Comparison of ENCODE assay signal across 10 mouse cellular contexts in the genomic region with DNA sequence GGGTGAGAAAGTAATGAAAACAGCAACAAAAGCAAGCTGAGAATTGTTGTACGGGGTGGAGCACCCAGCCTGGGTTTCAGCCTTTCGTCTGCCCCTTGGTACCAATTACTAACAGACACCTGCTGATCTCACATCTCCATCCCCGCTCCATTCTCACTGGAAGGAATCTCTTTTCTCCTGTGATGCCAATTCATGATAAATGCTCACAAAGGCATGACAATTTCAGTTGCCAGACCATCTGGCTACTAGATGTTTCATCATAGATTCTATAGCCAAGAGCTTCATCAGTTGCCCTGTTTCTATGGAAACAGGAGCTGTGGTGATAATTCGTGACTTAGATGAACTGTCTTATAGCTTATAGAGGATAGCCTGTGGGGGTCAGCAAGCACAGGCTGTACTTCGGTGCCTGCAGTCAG.
DNase-seq lines count a peak whose midpoint lies in the region; ATAC-seq and TF ChIP-seq lines count a peak whose summit lies in the region.
"Had no signal": no experiment of that assay in that cellular context is flagged by ENCODE, and none has a peak within 500 bp of the region (broad histone marks: within the 10 kb centered on the region; RNA-seq: fewer than 3 reads in every experiment).

No protein-coding gene starts in this region.

- peaks cover 2% of the 10 kb centered on the region; the same call in 1 of the 2 replicates for H3K4me1 ChIP-seq in midbrain, embryonic 11.5 days (ENCODE audit: control insufficient read depth, insufficient read depth, low read length)
- H3K4me1 ChIP-seq in midbrain, embryonic 10.5 days: no peaks in the 10 kb centered on the region
- H3K4me1 ChIP-seq in hindbrain, embryonic 12.5 days: peaks cover 3% of the 10 kb centered on the region; the same call in 1 of the 2 replicates
- no peaks in the 10 kb centered on the region for H3K4me1 ChIP-seq in liver, embryonic 12.5 days
- no peaks in the 10 kb centered on the region for H3K4me1 ChIP-seq in lung, postnatal 0 days (ENCODE audit: insufficient read depth, low read depth, low read length)
- H3K4me1 ChIP-seq: limb, embryonic 15.5 days; megakaryocyte, embryonic 14.5 days had no signal

- ATAC-seq in midbrain, embryonic 11.5 days (ENCODE audit: low FRiP score): peak; percentile 48; the same call in 1 of the 2 replicates
- peak; percentile 83 for ATAC-seq in hindbrain, embryonic 12.5 days (ENCODE audit: low FRiP score)
- no peak for ATAC-seq in liver, embryonic 12.5 days
- ATAC-seq in lung, postnatal 0 days: no peak

- TF ChIP-seq CTCF in lung, postnatal 0 days (IDR thresholded peaks at IDR 0.05): no peak

- intact Hi-C loops in left cerebral cortex, postnatal 25 days (cut with DNase I): loop anchor here (5.0 kb wide), 1 partner anchor 75 kb away; no protein-coding TSS in a partner anchor

- H3K27me3 ChIP-seq in midbrain, embryonic 11.5 days (ENCODE audit: control insufficient read depth, insufficient read depth, low read length): no peaks in the 10 kb centered on the region
- no peaks in the 10 kb centered on the region for H3K27me3 ChIP-seq in midbrain, embryonic 10.5 days (ENCODE audit: low read depth, poor library complexity, severe bottlenecking)
- H3K27me3 ChIP-seq in hindbrain, embryonic 12.5 days: no peaks in the 10 kb centered on the region
- H3K27me3 ChIP-seq in liver, embryonic 12.5 days (replicated peaks): no peaks in the 10 kb centered on the region
- no peaks in the 10 kb centered on the region for H3K27me3 ChIP-seq in lung, postnatal 0 days (replicated peaks; ENCODE audit: insufficient read depth, low read length)
- H3K27me3 ChIP-seq: limb, embryonic 15.5 days; megakaryocyte, embryonic 14.5 days had no signal

- H3K36me3 ChIP-seq in midbrain, embryonic 11.5 days (ENCODE audit: control insufficient read depth, insufficient read depth, low read length): no peaks in the 10 kb centered on the region
- H3K36me3 ChIP-seq in midbrain, embryonic 10.5 days: no peaks in the 10 kb centered on the region
- no peaks in the 10 kb centered on the region for H3K36me3 ChIP-seq in hindbrain, embryonic 12.5 days
- no peaks in the 10 kb centered on the region for H3K36me3 ChIP-seq in liver, embryonic 12.5 days
- no peaks in the 10 kb centered on the region for H3K36me3 ChIP-seq in lung, postnatal 0 days (ENCODE audit: insufficient read depth, low read length)
- H3K36me3 ChIP-seq: limb, embryonic 15.5 days had no signal

- H3K4me3 ChIP-seq in midbrain, embryonic 11.5 days (ENCODE audit: low read depth, low read length): no peak overlapping the region
- no peak overlapping the region for H3K4me3 ChIP-seq in midbrain, embryonic 10.5 days
- H3K4me3 ChIP-seq in hindbrain, embryonic 12.5 days: no peak overlapping the region
- H3K4me3 ChIP-seq in liver, embryonic 12.5 days: no peak overlapping the region
- no peak overlapping the region for H3K4me3 ChIP-seq in lung, postnatal 0 days (ENCODE audit: low read depth, low read length)
- H3K4me3 ChIP-seq: limb, embryonic 15.5 days; megakaryocyte, embryonic 14.5 days had no signal

- H3K4me2 ChIP-seq in midbrain, embryonic 11.5 days: no peak overlapping the region
- no peak overlapping the region for H3K4me2 ChIP-seq in hindbrain, embryonic 12.5 days (replicated peaks)
- H3K4me2 ChIP-seq in liver, embryonic 12.5 days: no peak overlapping the region
- H3K4me2 ChIP-seq in lung, postnatal 0 days (replicated peaks; ENCODE audit: low read depth, low read length): no peak overlapping the region
- H3K4me2 ChIP-seq: limb, embryonic 15.5 days had no signal

- 65% methylated on average over 5 of the region's 5 CpGs for WGBS in midbrain, embryonic 11.5 days
- 65% methylated on average over 5 of the region's 5 CpGs for WGBS in midbrain, embryonic 10.5 days
- WGBS in hindbrain, embryonic 12.5 days: 52% methylated on average over 5 of the region's 5 CpGs
- 54% methylated on average over 5 of the region's 5 CpGs for WGBS in liver, embryonic 12.5 days (ENCODE audit: insufficient replicate concordance)
- 65% methylated on average over 5 of the region's 5 CpGs for WGBS in lung, postnatal 0 days

- TF ChIP-seq EP300 in lung, postnatal 0 days (IDR thresholded peaks at IDR 0.05): no peak

- H3K9me3 ChIP-seq in midbrain, embryonic 11.5 days (ENCODE audit: control insufficient read depth, low read length): no peaks in the 10 kb centered on the region
- H3K9me3 ChIP-seq in midbrain, embryonic 10.5 days (replicated peaks): no peaks in the 10 kb centered on the region
- H3K9me3 ChIP-seq in hindbrain, embryonic 12.5 days (replicated peaks): no peaks in the 10 kb centered on the region
- H3K9me3 ChIP-seq in liver, embryonic 12.5 days (replicated peaks): no peaks in the 10 kb centered on the region
- H3K9me3 ChIP-seq in lung, postnatal 0 days (ENCODE audit: low read length): no peaks in the 10 kb centered on the region
- H3K9me3 ChIP-seq: limb, embryonic 15.5 days; megakaryocyte, embryonic 14.5 days had no signal

- DNase-seq in midbrain, embryonic 11.5 days (ENCODE audit: low spot score, missing footprints): peak; percentile 51
- DNase-seq in midbrain, embryonic 10.5 days (ENCODE audit: low spot score): no peak
- DNase-seq in left cerebral cortex, postnatal 25 days (ENCODE audit: low spot score in 2 of 2): peak; percentile 55 to 91
- DNase-seq in telencephalon, adult 2 months (ENCODE audit: low read depth, low spot score): peak; percentile 89
- no peak for DNase-seq in kidney, adult 11 months
- DNase-seq in lung, postnatal 0 days (ENCODE audit: low spot score): no peak

- H3K9ac ChIP-seq in midbrain, embryonic 11.5 days (ENCODE audit: low read length): no peak overlapping the region
- no peak overlapping the region for H3K9ac ChIP-seq in hindbrain, embryonic 12.5 days
- H3K9ac ChIP-seq in liver, embryonic 12.5 days: no peak overlapping the region
- no peak overlapping the region for H3K9ac ChIP-seq in lung, postnatal 0 days (replicated peaks; ENCODE audit: low read depth)
- H3K9ac ChIP-seq: limb, embryonic 15.5 days had no signal

- H3K27ac ChIP-seq in midbrain, embryonic 11.5 days (ENCODE audit: low read depth, low read length): no peak overlapping the region
- no peak overlapping the region for H3K27ac ChIP-seq in midbrain, embryonic 10.5 days (replicated peaks)
- no peak overlapping the region for H3K27ac ChIP-seq in hindbrain, embryonic 12.5 days
- H3K27ac ChIP-seq in liver, embryonic 12.5 days: no peak overlapping the region
- H3K27ac ChIP-seq in lung, postnatal 0 days (ENCODE audit: low read length): no peak overlapping the region
- H3K27ac ChIP-seq: limb, embryonic 15.5 days had no signal

Comparison
In these comparisons a context has a peak if more than half of its experiments do, and no peak if none do; other contexts are left out.
1. DNase-seq: peak in midbrain, embryonic 11.5 days (single experiment), left cerebral cortex, postnatal 25 days (2 of 2) and telencephalon, adult 2 months (single experiment); none in midbrain, embryonic 10.5 days (single experiment), kidney, adult 11 months (single experiment) and lung, postnatal 0 days (single experiment).
2. ATAC-seq: peak in midbrain, embryonic 11.5 days (single experiment) and hindbrain, embryonic 12.5 days (single experiment); none in liver, embryonic 12.5 days (single experiment) and lung, postnatal 0 days (single experiment).